Mouse (Mus musculus) spleen, adult 2 months (tissue): ENCODE results near the gene Tnni2.

Experiments
- CTCF ChIP-seq: fragments of 200-500 bp; IDR thresholded peaks from 2 replicates; pipeline ENCODE4 v1.5.1; 2011; ENCODE audit warnings: mild to moderate bottlenecking, inconsistent platforms; ENCODE audit not compliant: insufficient read depth, insufficient read length, insufficient replicate concordance; ENCODE audit errors: extremely low read depth
- POLR2A ChIP-seq: fragments of 200-500 bp; IDR thresholded peaks from 2 replicates; pipeline ENCODE4 v1.6.1; 2011; ENCODE audit warnings: low read depth, low read length, inconsistent platforms

DNA sequence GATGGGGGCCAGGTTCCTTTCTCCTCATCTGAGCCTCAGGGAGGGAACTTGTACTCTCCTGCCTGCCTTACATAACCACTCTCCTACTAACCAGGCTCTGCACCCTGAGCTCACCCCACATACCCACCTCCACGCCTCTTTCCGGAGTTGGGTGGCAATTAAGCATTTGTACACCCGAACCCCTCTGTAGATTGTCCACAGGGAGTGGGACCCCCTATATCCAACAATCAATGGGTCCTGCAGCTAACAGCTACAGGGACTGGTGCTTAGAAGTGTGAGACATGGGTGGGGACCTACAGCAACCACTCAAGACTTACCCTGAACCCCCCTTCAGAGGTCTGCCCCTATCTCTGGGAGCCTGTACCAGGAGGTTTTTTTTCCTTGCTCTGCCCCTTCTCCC is 39.1 kb downstream of the Tnni2 start:
- no peak for TF ChIP-seq POLR2A
- TF ChIP-seq CTCF: no peak
